Comparison of ENCODE assay signal across 18 mouse cellular contexts in the genomic region with DNA sequence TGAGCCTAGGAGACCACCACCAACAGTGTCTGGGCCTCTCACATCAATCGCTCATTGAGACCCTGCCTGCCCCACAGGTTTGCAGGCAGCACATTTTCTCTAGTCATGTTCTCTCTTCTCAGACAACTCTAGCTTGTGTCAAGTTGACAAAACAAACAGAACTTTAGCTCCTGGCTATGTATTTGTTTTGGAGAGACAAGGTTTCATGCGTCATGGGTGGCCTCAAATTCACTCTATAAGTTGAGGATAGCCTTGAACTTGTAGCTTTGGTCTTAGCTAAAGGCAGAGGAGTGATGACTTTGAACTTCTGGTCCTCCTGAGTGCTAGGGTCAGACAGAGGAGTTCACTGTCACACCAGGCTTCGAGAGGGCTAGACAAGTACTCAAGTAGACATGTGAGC.
"Had no signal": no experiment of that assay in that cellular context is flagged by ENCODE, and none has a peak within 500 bp of the region (broad histone marks: within the 10 kb centered on the region; RNA-seq: fewer than 3 reads in every experiment).

No protein-coding gene starts in this region.

- H3K27me3 ChIP-seq: liver, embryonic 13.5 days; liver, embryonic 15.5 days; lung, embryonic 15.5 days; megakaryocyte, embryonic 14.5 days; midbrain, embryonic 13.5 days; midbrain, embryonic 15.5 days; neural tube, embryonic 13.5 days; neural tube, embryonic 15.5 days; stomach, embryonic 15.5 days had no signal

- H3K27ac ChIP-seq: liver, embryonic 13.5 days; liver, embryonic 15.5 days; lung, embryonic 15.5 days; macrophage; midbrain, embryonic 13.5 days; midbrain, embryonic 15.5 days; neural tube, embryonic 13.5 days; neural tube, embryonic 15.5 days had no signal

- H3K36me3 ChIP-seq: liver, embryonic 13.5 days; liver, embryonic 15.5 days; lung, embryonic 15.5 days; midbrain, embryonic 13.5 days; midbrain, embryonic 15.5 days; neural tube, embryonic 13.5 days; neural tube, embryonic 15.5 days; stomach, embryonic 15.5 days had no signal

- H3K9me3 ChIP-seq: liver, embryonic 13.5 days; liver, embryonic 15.5 days; lung, embryonic 15.5 days; midbrain, embryonic 13.5 days; midbrain, embryonic 15.5 days; neural tube, embryonic 13.5 days; neural tube, embryonic 15.5 days; stomach, embryonic 15.5 days had no signal

- H3K9ac ChIP-seq: liver, embryonic 13.5 days; liver, embryonic 15.5 days; lung, embryonic 15.5 days; midbrain, embryonic 13.5 days; midbrain, embryonic 15.5 days; neural tube, embryonic 13.5 days; neural tube, embryonic 15.5 days; stomach, embryonic 15.5 days had no signal

- ATAC-seq: midbrain, embryonic 13.5 days; midbrain, embryonic 15.5 days had no signal

- H3K4me1 ChIP-seq: midbrain, embryonic 15.5 days had no signal

- DNase-seq: liver, embryonic 13.5 days; lung, adult 2 months; lung, postnatal 14 days; retina, postnatal 1 day; right cerebral cortex, postnatal 4 days; thymus, adult 2 months; thymus, postnatal 25 days; thymus, postnatal 4 days had no signal

- H3K4me2 ChIP-seq: liver, embryonic 13.5 days; liver, embryonic 15.5 days; lung, embryonic 15.5 days; midbrain, embryonic 11.5 days; midbrain, embryonic 13.5 days; midbrain, embryonic 15.5 days; neural tube, embryonic 13.5 days; neural tube, embryonic 15.5 days; stomach, embryonic 15.5 days had no signal

- H3K4me3 ChIP-seq: liver, embryonic 13.5 days; liver, embryonic 15.5 days; lung, embryonic 15.5 days; megakaryocyte, embryonic 14.5 days; midbrain, embryonic 13.5 days; midbrain, embryonic 15.5 days; neural tube, embryonic 13.5 days; neural tube, embryonic 15.5 days; stomach, embryonic 15.5 days had no signal
